Mouse (Mus musculus): ENCODE results near the gene Zfp992. TPM values are rescaled to one million over a fixed set of nuclear protein-coding genes. Genes with fewer than 3 reads are reported as not detected.
"Not testable (repeated sequence)": the region's sequence is repeated elsewhere in the genome, so short reads cannot be mapped to it uniquely, and the experiment has no call there.

Gene Zfp992
- polyA plus RNA-seq, 1 experiment from 2014 or later: 3.0 TPM

DNA sequence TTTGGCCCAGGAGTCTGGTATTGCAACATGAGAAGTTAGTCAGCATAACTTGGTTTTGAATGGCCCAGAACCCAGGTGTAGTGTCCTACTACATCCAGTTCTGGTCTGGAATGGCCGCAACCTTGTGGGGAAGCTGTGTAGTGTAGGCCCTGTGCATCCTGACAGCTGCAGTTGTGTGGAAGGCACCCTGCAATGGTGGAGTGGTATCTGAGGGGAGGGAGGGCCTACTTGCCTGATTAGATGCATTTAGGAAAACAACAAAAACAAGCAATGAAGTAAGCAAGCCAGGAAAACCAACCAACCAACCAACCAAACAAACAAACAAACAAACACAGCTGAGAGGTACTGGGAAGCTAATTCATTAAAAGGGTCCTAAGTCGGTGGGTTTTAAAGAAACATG is 3.8 kb downstream of the Zfp992 start:
- H3K4me2 ChIP-seq (ENCODE audit: low read depth, low read length); H3K36me3 ChIP-seq (ENCODE audit: control insufficient read depth, insufficient read depth, low read length); H3K4me1 ChIP-seq (ENCODE audit: control insufficient read depth, insufficient read depth, low read length); H3K27me3 ChIP-seq (replicated peaks; ENCODE audit: control insufficient read depth, insufficient read depth, low read length); ATAC-seq; H3K9ac ChIP-seq (ENCODE audit: low read depth, low read length); H3K27ac ChIP-seq (ENCODE audit: low read length); H3K4me3 ChIP-seq (ENCODE audit: low read length): not testable (repeated sequence)
- H3K9me3 ChIP-seq (ENCODE audit: control insufficient read depth, low read length): peaks cover 27% of the 10 kb centered on the region
- WGBS: 83% methylated on average over 2 of the region's 2 CpGs

- not testable (repeated sequence) for H3K36me3 ChIP-seq (ENCODE audit: control insufficient read depth, insufficient read depth, low read length); H3K27ac ChIP-seq (ENCODE audit: low read length); H3K4me2 ChIP-seq (ENCODE audit: low read depth, low read length); H3K4me3 ChIP-seq (ENCODE audit: low read length); H3K9ac ChIP-seq (ENCODE audit: low read depth, low read length); H3K4me1 ChIP-seq (ENCODE audit: control insufficient read depth, insufficient read depth, low read length); H3K27me3 ChIP-seq (replicated peaks; ENCODE audit: control insufficient read depth, insufficient read depth, low read length); ATAC-seq
- peaks cover 29% of the 10 kb centered on the region for H3K9me3 ChIP-seq (ENCODE audit: control insufficient read depth, low read length)
- 61% methylated on average over 1 of the region's 1 CpGs for WGBS
Observed at GRCm38 (mm10) chr4:146454170-146454569, 5.3 kb downstream of the Zfp992 start.

GRCm38 (mm10) chr4:146454896-146455295 is 6.1 kb downstream of the Zfp992 start:
- 41% methylated on average over 2 of the region's 2 CpGs for WGBS
- peaks cover 29% of the 10 kb centered on the region for H3K9me3 ChIP-seq (ENCODE audit: control insufficient read depth, low read length)
- no peak overlapping the region for H3K27ac ChIP-seq (ENCODE audit: low read length)
- H3K4me1 ChIP-seq (ENCODE audit: control insufficient read depth, insufficient read depth, low read length): no peaks in the 10 kb centered on the region
- H3K9ac ChIP-seq (ENCODE audit: low read depth, low read length): no peak overlapping the region
- no peak overlapping the region for H3K4me2 ChIP-seq (ENCODE audit: low read depth, low read length)
- peak; percentile 16; the same call in 1 of the 2 replicates for ATAC-seq
- no peak overlapping the region for H3K4me3 ChIP-seq (ENCODE audit: low read length)
- H3K36me3 ChIP-seq (ENCODE audit: control insufficient read depth, insufficient read depth, low read length): no peaks in the 10 kb centered on the region
- no peaks in the 10 kb centered on the region for H3K27me3 ChIP-seq (replicated peaks; ENCODE audit: control insufficient read depth, insufficient read depth, low read length)

- Histone ChIP-seq H3K4me2 (ENCODE audit: low read depth, low read length) (no peak overlapping the region), H3K9ac (ENCODE audit: low read depth, low read length) (no peak overlapping the region), H3K27ac (ENCODE audit: low read length) (no peak overlapping the region), H3K4me3 (ENCODE audit: low read length) (no peak overlapping the region), H3K27me3 (replicated peaks; ENCODE audit: control insufficient read depth, insufficient read depth, low read length) (no peaks in the 10 kb centered on the region), H3K36me3 (ENCODE audit: control insufficient read depth, insufficient read depth, low read length) (no peaks in the 10 kb centered on the region), H3K9me3 (ENCODE audit: control insufficient read depth, low read length) (peaks cover 29% of the 10 kb centered on the region), H3K4me1 (ENCODE audit: control insufficient read depth, insufficient read depth, low read length) (no peaks in the 10 kb centered on the region)
- ATAC-seq: peak; percentile 29
- 91% methylated on average over 7 of the region's 7 CpGs for WGBS
Observed at GRCm38 (mm10) chr4:146455321-146455721, 6.5 kb downstream of the Zfp992 start.

- Histone ChIP-seq H3K27ac (ENCODE audit: low read length) (no peak overlapping the region), H3K4me3 (ENCODE audit: low read length) (no peak overlapping the region), H3K27me3 (replicated peaks; ENCODE audit: control insufficient read depth, insufficient read depth, low read length) (no peaks in the 10 kb centered on the region), H3K9me3 (ENCODE audit: control insufficient read depth, low read length) (peaks cover 29% of the 10 kb centered on the region), H3K4me2 (ENCODE audit: low read depth, low read length) (no peak overlapping the region), H3K36me3 (ENCODE audit: control insufficient read depth, insufficient read depth, low read length) (no peaks in the 10 kb centered on the region), H3K4me1 (ENCODE audit: control insufficient read depth, insufficient read depth, low read length) (no peaks in the 10 kb centered on the region), H3K9ac (ENCODE audit: low read depth, low read length) (no peak overlapping the region)
- WGBS: 73% methylated on average over 4 of the region's 4 CpGs
- ATAC-seq: no peak
Observed at GRCm38 (mm10) chr4:146456061-146456726, 7.4 kb downstream of the Zfp992 start.

DNA sequence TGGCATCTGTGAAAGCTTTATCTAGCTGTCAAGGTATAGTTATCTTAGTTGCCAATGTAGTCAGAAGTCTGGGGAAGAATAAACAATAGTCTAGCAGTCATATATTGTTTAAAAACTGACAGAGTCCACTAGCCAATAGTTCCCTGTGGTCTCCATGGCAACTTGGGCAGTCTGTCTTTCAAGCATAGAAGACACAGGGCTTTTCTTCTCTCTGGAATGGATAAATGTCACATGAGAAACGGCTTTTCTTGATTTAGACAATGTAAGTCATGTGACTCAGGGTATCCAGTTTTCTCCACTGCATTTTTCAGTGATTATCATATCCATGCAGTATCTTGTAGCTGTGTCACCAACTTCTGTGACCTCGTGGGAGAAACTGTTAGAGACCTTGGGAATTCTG is 8.3 kb downstream of the Zfp992 start:
- peaks cover 29% of the 10 kb centered on the region for H3K9me3 ChIP-seq (ENCODE audit: control insufficient read depth, low read length)
- no peak overlapping the region for H3K9ac ChIP-seq (ENCODE audit: low read depth, low read length)
- H3K36me3 ChIP-seq (ENCODE audit: control insufficient read depth, insufficient read depth, low read length): no peaks in the 10 kb centered on the region
- no peak overlapping the region for H3K27ac ChIP-seq (ENCODE audit: low read length)
- no peak for ATAC-seq
- no peaks in the 10 kb centered on the region for H3K4me1 ChIP-seq (ENCODE audit: control insufficient read depth, insufficient read depth, low read length)
- no peaks in the 10 kb centered on the region for H3K27me3 ChIP-seq (replicated peaks; ENCODE audit: control insufficient read depth, insufficient read depth, low read length)
- no peak overlapping the region for H3K4me3 ChIP-seq (ENCODE audit: low read length)
- no peak overlapping the region for H3K4me2 ChIP-seq (ENCODE audit: low read depth, low read length)
- WGBS: 59% methylated on average over 2 of the region's 2 CpGs

DNA sequence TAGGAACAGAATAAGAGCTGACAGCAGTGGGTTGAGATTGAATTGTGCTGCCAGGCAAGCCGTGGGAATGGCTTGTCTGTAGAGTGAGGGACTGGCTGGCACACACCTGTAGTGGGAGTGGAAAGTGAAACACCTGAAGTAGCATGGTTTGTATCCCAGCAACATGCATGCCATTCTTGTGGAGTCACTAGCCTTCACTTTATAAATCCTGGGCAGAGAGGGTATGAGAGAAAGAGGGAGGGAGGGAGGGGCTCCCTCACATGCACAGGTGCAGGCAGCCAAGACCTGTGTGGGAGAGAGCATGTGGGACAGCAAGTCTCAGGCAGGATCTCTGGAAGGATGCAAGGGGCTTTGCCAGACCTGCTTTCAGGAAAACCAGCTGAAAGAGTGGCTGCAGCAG is 8.9 kb downstream of the Zfp992 start:
- H3K9ac ChIP-seq (ENCODE audit: low read depth, low read length): no peak overlapping the region
- 74% methylated on average over 1 of the region's 1 CpGs for WGBS
- H3K9me3 ChIP-seq (ENCODE audit: control insufficient read depth, low read length): peaks cover 26% of the 10 kb centered on the region
- no peaks in the 10 kb centered on the region for H3K4me1 ChIP-seq (ENCODE audit: control insufficient read depth, insufficient read depth, low read length)
- H3K4me2 ChIP-seq (ENCODE audit: low read depth, low read length): no peak overlapping the region
- H3K27ac ChIP-seq (ENCODE audit: low read length): no peak overlapping the region
- H3K36me3 ChIP-seq (ENCODE audit: control insufficient read depth, insufficient read depth, low read length): no peaks in the 10 kb centered on the region
- peak; percentile 30; the same call in 1 of the 2 replicates for ATAC-seq
- H3K27me3 ChIP-seq (replicated peaks; ENCODE audit: control insufficient read depth, insufficient read depth, low read length): no peaks in the 10 kb centered on the region
- no peak overlapping the region for H3K4me3 ChIP-seq (ENCODE audit: low read length)

DNA sequence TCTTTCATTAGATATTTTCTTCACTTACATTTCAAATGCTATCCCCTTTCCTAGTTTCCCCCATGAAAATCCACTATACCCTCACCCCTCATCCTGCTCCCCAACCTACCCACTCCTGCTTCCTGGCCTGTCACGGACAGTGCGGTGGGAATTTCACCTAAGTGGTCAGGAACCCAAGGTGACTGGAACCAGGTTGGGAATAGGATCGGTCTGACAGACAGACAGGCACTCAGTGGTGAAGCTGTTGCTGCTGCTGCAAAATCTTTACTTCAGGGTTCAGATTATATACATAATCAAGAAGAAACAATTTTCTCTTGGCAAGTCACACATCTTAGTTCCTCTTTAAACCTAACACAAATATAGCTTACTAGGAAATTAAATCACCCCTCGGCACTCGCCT is 11.0 kb downstream of the Zfp992 start:
- H3K27me3 ChIP-seq (replicated peaks; ENCODE audit: control insufficient read depth, insufficient read depth, low read length); H3K9ac ChIP-seq (ENCODE audit: low read depth, low read length); H3K4me3 ChIP-seq (ENCODE audit: low read length); H3K4me1 ChIP-seq (ENCODE audit: control insufficient read depth, insufficient read depth, low read length); H3K4me2 ChIP-seq (ENCODE audit: low read depth, low read length); H3K36me3 ChIP-seq (ENCODE audit: control insufficient read depth, insufficient read depth, low read length); ATAC-seq; H3K27ac ChIP-seq (ENCODE audit: low read length): not testable (repeated sequence)
- H3K9me3 ChIP-seq (ENCODE audit: control insufficient read depth, low read length): peaks cover 25% of the 10 kb centered on the region
- 80% methylated on average over 5 of the region's 5 CpGs for whole genome bisulfite sequencing

DNA sequence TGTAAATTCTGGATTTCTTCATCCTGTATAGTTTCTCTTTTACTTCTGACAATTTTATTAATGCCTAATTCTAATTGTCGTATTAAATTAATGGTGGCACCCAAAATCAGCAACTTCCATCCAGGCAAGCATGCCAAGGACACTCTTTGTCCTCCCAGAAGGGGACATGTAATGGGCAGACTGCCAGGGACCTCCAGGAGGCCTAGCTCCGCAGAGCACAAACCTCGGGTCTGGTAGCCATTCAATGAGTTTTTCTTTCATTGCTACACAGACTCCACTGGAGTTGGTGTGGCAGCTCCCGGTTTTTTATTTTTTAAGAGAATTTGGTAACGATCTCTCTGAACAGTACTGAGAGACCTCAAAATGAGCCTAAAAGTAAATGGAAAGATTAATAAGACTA is 11.9 kb downstream of the Zfp992 start:
- H3K4me1 ChIP-seq (ENCODE audit: control insufficient read depth, insufficient read depth, low read length); H3K27ac ChIP-seq (ENCODE audit: low read length); H3K27me3 ChIP-seq (replicated peaks; ENCODE audit: control insufficient read depth, insufficient read depth, low read length); H3K36me3 ChIP-seq (ENCODE audit: control insufficient read depth, insufficient read depth, low read length); H3K4me3 ChIP-seq (ENCODE audit: low read length); H3K4me2 ChIP-seq (ENCODE audit: low read depth, low read length); H3K9ac ChIP-seq (ENCODE audit: low read depth, low read length); ATAC-seq: not testable (repeated sequence)
- WGBS: 80% methylated on average over 5 of the region's 5 CpGs
- peaks cover 22% of the 10 kb centered on the region for H3K9me3 ChIP-seq (ENCODE audit: control insufficient read depth, low read length)
